Mouse (Mus musculus) kidney, adult 8-10 months (tissue): Measurements from ENCODE around the gene Zfp110.

Experiments used
- DNase-seq, 2 experiments: peaks; one replicate each; pipeline ENCODE4 v3.0.0; 2022

The Zfp110 gene

GRCm38 (mm10) chr7:12897655-12898410 is 63.3 kb downstream of the Zfp110 start, which contains the start of gene Zscan22:
Gene Zscan22 (plus strand): TSS chr7:12897815.
- peak; percentile 94 to 95 for DNase-seq
